Mouse (Mus musculus): Measurements from ENCODE around the gene Atp8a2. TPM values are rescaled to one million over a fixed set of nuclear protein-coding genes. Genes with fewer than 3 reads are reported as not detected.
A peak's percentile ranks its signal among the peaks of the same experiment; 100 is the strongest.

Atp8a2 gene
- polyA plus RNA-seq, 1 experiment, result 17.4 TPM

- DNase-seq (ENCODE audit: low read depth), result peak; percentile 69
- TF ChIP-seq POLR2A (IDR thresholded peaks at IDR 0.05; ENCODE audit: borderline replicate concordance, extremely low read depth, insufficient read depth, insufficient read length, poor library complexity, severe bottlenecking) (no peak), CTCF (IDR thresholded peaks at IDR 0.05; ENCODE audit: borderline replicate concordance, extremely low read depth, insufficient read depth, insufficient read length) (no peak)
These were observed 293.4 kb downstream of the Atp8a2 start for GRCm38 (mm10) chr14:59903484-59904130.

- DNase-seq (ENCODE audit: low read depth), result peak; percentile 51
These were observed 303.0 kb downstream of the Atp8a2 start for GRCm38 (mm10) chr14:59893971-59894370.

GRCm38 (mm10) chr14:59892084-59892483, 304.9 kb downstream of the Atp8a2 start:
- no peak for DNase-seq (ENCODE audit: low read depth)
- TF ChIP-seq POLR2A (IDR thresholded peaks at IDR 0.05; ENCODE audit: borderline replicate concordance, extremely low read depth, insufficient read depth, insufficient read length, poor library complexity, severe bottlenecking) (no peak), CTCF (IDR thresholded peaks at IDR 0.05; ENCODE audit: borderline replicate concordance, extremely low read depth, insufficient read depth, insufficient read length) (no peak)

More at GRCm38 (mm10) chr14:59893971-59894370, 303.0 kb downstream of the Atp8a2 start:
- no peak for TF ChIP-seq POLR2A (IDR thresholded peaks at IDR 0.05; ENCODE audit: borderline replicate concordance, extremely low read depth, insufficient read depth, insufficient read length, poor library complexity, severe bottlenecking)
- no peak for TF ChIP-seq CTCF (IDR thresholded peaks at IDR 0.05; ENCODE audit: borderline replicate concordance, extremely low read depth, insufficient read depth, insufficient read length)

- TF ChIP-seq POLR2A (IDR thresholded peaks at IDR 0.05; ENCODE audit: borderline replicate concordance, extremely low read depth, insufficient read depth, insufficient read length, poor library complexity, severe bottlenecking) (no peak), CTCF (IDR thresholded peaks at IDR 0.05; ENCODE audit: borderline replicate concordance, extremely low read depth, insufficient read depth, insufficient read length) (no peak)
- no peak for DNase-seq (ENCODE audit: low read depth)
These were observed 305.5 kb downstream of the Atp8a2 start for GRCm38 (mm10) chr14:59891491-59891890.

GRCm38 (mm10) chr14:59890818-59891217, 306.2 kb downstream of the Atp8a2 start:
- no peak for DNase-seq (ENCODE audit: low read depth)
- TF ChIP-seq CTCF (IDR thresholded peaks at IDR 0.05; ENCODE audit: borderline replicate concordance, extremely low read depth, insufficient read depth, insufficient read length), result no peak
- no peak for TF ChIP-seq POLR2A (IDR thresholded peaks at IDR 0.05; ENCODE audit: borderline replicate concordance, extremely low read depth, insufficient read depth, insufficient read length, poor library complexity, severe bottlenecking)

GRCm38 (mm10) chr14:59890107-59890506, 306.9 kb downstream of the Atp8a2 start:
- DNase-seq (ENCODE audit: low read depth), result no peak
- TF ChIP-seq CTCF (IDR thresholded peaks at IDR 0.05; ENCODE audit: borderline replicate concordance, extremely low read depth, insufficient read depth, insufficient read length) (no peak), POLR2A (IDR thresholded peaks at IDR 0.05; ENCODE audit: borderline replicate concordance, extremely low read depth, insufficient read depth, insufficient read length, poor library complexity, severe bottlenecking) (no peak)

- peak; percentile 72 for DNase-seq (ENCODE audit: low read depth)
- TF ChIP-seq CTCF (IDR thresholded peaks at IDR 0.05; ENCODE audit: borderline replicate concordance, extremely low read depth, insufficient read depth, insufficient read length) (no peak), POLR2A (IDR thresholded peaks at IDR 0.05; ENCODE audit: borderline replicate concordance, extremely low read depth, insufficient read depth, insufficient read length, poor library complexity, severe bottlenecking) (no peak)
These were observed 308.5 kb downstream of the Atp8a2 start for GRCm38 (mm10) chr14:59888446-59888845.

- no peak for TF ChIP-seq POLR2A (IDR thresholded peaks at IDR 0.05; ENCODE audit: borderline replicate concordance, extremely low read depth, insufficient read depth, insufficient read length, poor library complexity, severe bottlenecking)
- no peak for TF ChIP-seq CTCF (IDR thresholded peaks at IDR 0.05; ENCODE audit: borderline replicate concordance, extremely low read depth, insufficient read depth, insufficient read length)
- peak; percentile 79 for DNase-seq (ENCODE audit: low read depth)
These were observed 308.9 kb downstream of the Atp8a2 start for GRCm38 (mm10) chr14:59888046-59888445.

- DNase-seq (ENCODE audit: low read depth), result peak; percentile 96
These were observed 309.7 kb downstream of the Atp8a2 start for GRCm38 (mm10) chr14:59887061-59887861.

GRCm38 (mm10) chr14:59883517-59884069, 313.4 kb downstream of the Atp8a2 start:
- no peak for TF ChIP-seq POLR2A (IDR thresholded peaks at IDR 0.05; ENCODE audit: borderline replicate concordance, extremely low read depth, insufficient read depth, insufficient read length, poor library complexity, severe bottlenecking)
- TF ChIP-seq CTCF (IDR thresholded peaks at IDR 0.05; ENCODE audit: borderline replicate concordance, extremely low read depth, insufficient read depth, insufficient read length), result no peak
- DNase-seq (ENCODE audit: low read depth), result no peak

More at GRCm38 (mm10) chr14:59887061-59887861, 309.7 kb downstream of the Atp8a2 start:
- TF ChIP-seq CTCF (IDR thresholded peaks at IDR 0.05; ENCODE audit: borderline replicate concordance, extremely low read depth, insufficient read depth, insufficient read length) (no peak), POLR2A (IDR thresholded peaks at IDR 0.05; ENCODE audit: borderline replicate concordance, extremely low read depth, insufficient read depth, insufficient read length, poor library complexity, severe bottlenecking) (no peak)

GRCm38 (mm10) chr14:59880829-59881228, 316.1 kb downstream of the Atp8a2 start:
- no peak for DNase-seq (ENCODE audit: low read depth)
- TF ChIP-seq CTCF (IDR thresholded peaks at IDR 0.05; ENCODE audit: borderline replicate concordance, extremely low read depth, insufficient read depth, insufficient read length), result no peak
- no peak for TF ChIP-seq POLR2A (IDR thresholded peaks at IDR 0.05; ENCODE audit: borderline replicate concordance, extremely low read depth, insufficient read depth, insufficient read length, poor library complexity, severe bottlenecking)
